Mouse (Mus musculus) CH12.LX (cell line): ENCODE measurements around the gene Myh9.
A peak's percentile ranks its signal among the peaks of the same experiment; 100 is the strongest.

Experiments
- CTCF ChIP-seq, 2 experiments: IDR thresholded peaks in 1 of 2; conservative IDR thresholded peaks in 1 of 2; 2 replicates each; pipeline ENCODE4 v1.5.1; 2011 to 2012; ENCODE audit warnings: low read depth in 2 of 2, low read length in 2 of 2, improper control_type of control experiment in 1 of 2, inconsistent platforms in 1 of 2, mild to moderate bottlenecking in 1 of 2, moderate library complexity in 1 of 2
- E2F4 ChIP-seq: IDR thresholded peaks from 2 replicates; pipeline ENCODE4 v1.6.1; 2011; ENCODE audit warnings: low read depth, low read length, improper control_type of control experiment; ENCODE audit not compliant: insufficient replicate concordance
- EP300 ChIP-seq: IDR thresholded peaks from 2 replicates; pipeline ENCODE4 v1.6.1; 2011; ENCODE audit warnings: low read length, improper control_type of control experiment
- JUN ChIP-seq: IDR thresholded peaks from 2 replicates; pipeline ENCODE4 v1.6.1; 2011; ENCODE audit warnings: low read depth, mild to moderate bottlenecking, low read length, improper control_type of control experiment, moderate library complexity; ENCODE audit not compliant: insufficient read depth
- MAFK ChIP-seq: IDR thresholded peaks from 2 replicates; pipeline ENCODE4 v1.6.1; 2011; ENCODE audit warnings: low read length, improper control_type of control experiment; ENCODE audit not compliant: insufficient replicate concordance
- MAZ ChIP-seq: IDR thresholded peaks from 2 replicates; pipeline ENCODE4 v1.6.1; 2012; ENCODE audit warnings: low read depth, mild to moderate bottlenecking, inconsistent platforms, low read length, improper control_type of control experiment, moderate library complexity
- MEF2A ChIP-seq: IDR thresholded peaks from 2 replicates; pipeline ENCODE4 v1.6.1; 2014; ENCODE audit warnings: low read depth, mild to moderate bottlenecking, inconsistent platforms, low read length, improper control_type of control experiment, borderline replicate concordance
- NELFE ChIP-seq: IDR thresholded peaks from 2 replicates; pipeline ENCODE4 v1.6.1; 2011; ENCODE audit warnings: low read depth, low read length, improper control_type of control experiment
- POLR2A ChIP-seq: IDR thresholded peaks from 2 replicates; pipeline ENCODE4 v1.6.1; 2011; ENCODE audit warnings: low read depth, mild to moderate bottlenecking, improper control_type of control experiment, low read length
- SMC3 ChIP-seq: IDR thresholded peaks from 2 replicates; pipeline ENCODE4 v1.6.1; 2011; ENCODE audit warnings: low read depth, low read length, improper control_type of control experiment
- TCF12 ChIP-seq: IDR thresholded peaks from 2 replicates; pipeline ENCODE4 v1.6.1; 2014; ENCODE audit warnings: low read depth, mild to moderate bottlenecking, inconsistent platforms, low read length, improper control_type of control experiment
- ZKSCAN1 ChIP-seq: IDR thresholded peaks from 2 replicates; pipeline ENCODE4 v1.6.1; 2012; ENCODE audit warnings: low read depth, inconsistent platforms, low read length, improper control_type of control experiment, borderline replicate concordance
- ZMIZ1 ChIP-seq: IDR thresholded peaks from 2 replicates; pipeline ENCODE4 v1.6.1; 2012; ENCODE audit warnings: low read depth, mild to moderate bottlenecking, inconsistent platforms, low read length, improper control_type of control experiment

GRCm38 (mm10) chr15:77838530-77839387 is 3.2 kb downstream of the Myh9 start:
- TF ChIP-seq CTCF (conservative IDR thresholded peaks at IDR 0.05 in 1 of 2, IDR thresholded peaks at IDR 0.05 in 1 of 2; ENCODE audit: low read depth in 2 of 2, low read length in 2 of 2) (no peak), NELFE (no peak), ZMIZ1 (no peak), JUN (no peak), POLR2A (no peak), EP300 (peak; percentile 87), ZKSCAN1 (no peak), TCF12 (0 out of 2 replicates have a peak, but pooled peaks have one; percentile 30), MAZ (no peak), MAFK (no peak), SMC3 (no peak), E2F4 (no peak), MEF2A (no peak)
